Mouse (Mus musculus) fibroblast of lung, adult 2 months (primary cell): Measurements from ENCODE around the gene Gm3526.
"Not testable (repeated sequence)": the region's sequence is repeated elsewhere in the genome, so short reads cannot be mapped to it uniquely, and the experiment has no call there.

Source experiments
- DNase-seq: peaks from one replicate; pipeline ENCODE4 v3.0.0-alpha.2; 2011; ENCODE audit warnings: low read depth

The Gm3526 gene

GRCm38 (mm10) chr14:5260480-5260879, at the start of gene Gm3526:
TSS of gene Gm3526 (minus strand) at chr14:5260580.
- DNase-seq, result not testable (repeated sequence)
